Mouse (Mus musculus): Measurements from ENCODE around the gene Gm10306. TPM values are rescaled to one million over a fixed set of nuclear protein-coding genes. Genes with fewer than 3 reads are reported as not detected.

Gene Gm10306
- total RNA-seq, 1 experiment = not detected

GRCm38 (mm10) chr4:94561954-94562648, 5.8 kb downstream of the Gm10306 start:
- TF ChIP-seq CHD2 (IDR thresholded peaks at IDR 0.05; ENCODE audit: low read depth, low read length) (no peak), HCFC1 (IDR thresholded peaks at IDR 0.05; ENCODE audit: borderline replicate concordance, insufficient read depth, low read length) (no peak), MAFK (IDR thresholded peaks at IDR 0.05; ENCODE audit: insufficient read depth, low read depth, low read length) (no peak), ZNF384 (IDR thresholded peaks at IDR 0.05; ENCODE audit: low read depth, low read length) (no peak), ZC3H11A (IDR thresholded peaks at IDR 0.05; ENCODE audit: borderline replicate concordance, low read depth, low read length) (no peak)
- no peaks in the 10 kb centered on the region for H3K4me1 ChIP-seq (ENCODE audit: control insufficient read depth in 2 of 2, insufficient read depth in 2 of 2, low read length in 2 of 2, poor library complexity in 1 of 2)
- no peak overlapping the region for H3K9ac ChIP-seq (ENCODE audit: insufficient read depth, low read depth, low read length, poor library complexity, severe bottlenecking)
- no peak for DNase-seq (ENCODE audit: low read depth, low spot score)
- H3K9me3 ChIP-seq (ENCODE audit: control insufficient read depth, insufficient read depth, low read depth, low read length) = no peaks in the 10 kb centered on the region
- in situ Hi-C loops (cut with MboI; ENCODE audit: low sequenced_read_pairs in 2 of 2, unreplicated experiment in 2 of 2) = no loop called here
- no peak overlapping the region for H3K4me3 ChIP-seq (ENCODE audit: insufficient read depth in 1 of 2, low read depth in 1 of 2, low read length in 2 of 2, poor library complexity in 1 of 2, severe bottlenecking in 1 of 2)
- H3K36me3 ChIP-seq (ENCODE audit: control insufficient read depth, insufficient read depth, low read length, poor library complexity, severe bottlenecking) = no peaks in the 10 kb centered on the region; the same call in 1 of the 2 replicates
- no peak overlapping the region for H3K27ac ChIP-seq (ENCODE audit: insufficient read depth, low read depth, low read length, poor library complexity, severe bottlenecking)

- no peak overlapping the region for H3K27ac ChIP-seq (ENCODE audit: insufficient read depth, low read depth, low read length, poor library complexity, severe bottlenecking)
- in situ Hi-C loops (cut with MboI; ENCODE audit: low sequenced_read_pairs in 2 of 2, unreplicated experiment in 2 of 2) = no loop called here
- H3K4me1 ChIP-seq (ENCODE audit: control insufficient read depth in 2 of 2, insufficient read depth in 2 of 2, low read length in 2 of 2, poor library complexity in 1 of 2) = no peaks in the 10 kb centered on the region
- H3K9ac ChIP-seq (ENCODE audit: insufficient read depth, low read depth, low read length, poor library complexity, severe bottlenecking) = no peak overlapping the region
- H3K4me3 ChIP-seq (ENCODE audit: insufficient read depth in 1 of 2, low read depth in 1 of 2, low read length in 2 of 2, poor library complexity in 1 of 2, severe bottlenecking in 1 of 2) = no peak overlapping the region
- no peaks in the 10 kb centered on the region; the same call in 1 of the 2 replicates for H3K36me3 ChIP-seq (ENCODE audit: control insufficient read depth, insufficient read depth, low read length, poor library complexity, severe bottlenecking)
- TF ChIP-seq ZC3H11A (IDR thresholded peaks at IDR 0.05; ENCODE audit: borderline replicate concordance, low read depth, low read length) (no peak), HCFC1 (IDR thresholded peaks at IDR 0.05; ENCODE audit: borderline replicate concordance, insufficient read depth, low read length) (no peak), CHD2 (IDR thresholded peaks at IDR 0.05; ENCODE audit: low read depth, low read length) (no peak), MAFK (IDR thresholded peaks at IDR 0.05; ENCODE audit: insufficient read depth, low read depth, low read length) (no peak), ZNF384 (IDR thresholded peaks at IDR 0.05; ENCODE audit: low read depth, low read length) (no peak)
- no peak for DNase-seq (ENCODE audit: low read depth, low spot score)
- H3K9me3 ChIP-seq (ENCODE audit: control insufficient read depth, insufficient read depth, low read depth, low read length) = no peaks in the 10 kb centered on the region
These were observed 8.0 kb downstream of the Gm10306 start for GRCm38 (mm10) chr4:94564297-94564696.

- H3K4me1 ChIP-seq (ENCODE audit: control insufficient read depth in 2 of 2, insufficient read depth in 2 of 2, low read length in 2 of 2, poor library complexity in 1 of 2) = no peaks in the 10 kb centered on the region
- DNase-seq (ENCODE audit: low read depth, low spot score) = no peak
- peaks cover 2% of the 10 kb centered on the region; the same call in 1 of the 2 replicates for H3K36me3 ChIP-seq (ENCODE audit: control insufficient read depth, insufficient read depth, low read length, poor library complexity, severe bottlenecking)
These were observed 16.3 kb downstream of the Gm10306 start for GRCm38 (mm10) chr4:94572677-94573076.

GRCm38 (mm10) chr4:94591765-94592381, 35.5 kb downstream of the Gm10306 start:
- no peak for DNase-seq (ENCODE audit: low read depth, low spot score)
- Histone ChIP-seq H3K9ac (ENCODE audit: insufficient read depth, low read depth, low read length, poor library complexity, severe bottlenecking) (no peak overlapping the region), H3K4me3 (ENCODE audit: insufficient read depth in 1 of 2, low read depth in 1 of 2, low read length in 2 of 2, poor library complexity in 1 of 2, severe bottlenecking in 1 of 2) (no peak overlapping the region), H3K4me1 (ENCODE audit: control insufficient read depth in 2 of 2, insufficient read depth in 2 of 2, low read length in 2 of 2, poor library complexity in 1 of 2) (peaks cover 0 to 2% of the 10 kb centered on the region in 2 experiments; a peak in 1 of 4 replicates), H3K9me3 (ENCODE audit: control insufficient read depth, insufficient read depth, low read depth, low read length) (no peaks in the 10 kb centered on the region), H3K36me3 (ENCODE audit: control insufficient read depth, insufficient read depth, low read length, poor library complexity, severe bottlenecking) (no peaks in the 10 kb centered on the region), H3K27ac (ENCODE audit: insufficient read depth, low read depth, low read length, poor library complexity, severe bottlenecking) (no peak overlapping the region)
- in situ Hi-C loops (cut with MboI; ENCODE audit: low sequenced_read_pairs in 2 of 2, unreplicated experiment in 2 of 2) = no loop called here
- no peak for TF ChIP-seq HCFC1 (IDR thresholded peaks at IDR 0.05; ENCODE audit: borderline replicate concordance, insufficient read depth, low read length)
- no peak for TF ChIP-seq ZNF384 (IDR thresholded peaks at IDR 0.05; ENCODE audit: low read depth, low read length)
- no peak for TF ChIP-seq MAFK (IDR thresholded peaks at IDR 0.05; ENCODE audit: insufficient read depth, low read depth, low read length)
- TF ChIP-seq ZC3H11A (IDR thresholded peaks at IDR 0.05; ENCODE audit: borderline replicate concordance, low read depth, low read length) = no peak
- no peak for TF ChIP-seq CHD2 (IDR thresholded peaks at IDR 0.05; ENCODE audit: low read depth, low read length)

More at GRCm38 (mm10) chr4:94572677-94573076, 16.3 kb downstream of the Gm10306 start:
- in situ Hi-C loops (cut with MboI; ENCODE audit: low sequenced_read_pairs in 2 of 2, unreplicated experiment in 2 of 2) = no loop called here
- no peaks in the 10 kb centered on the region for H3K9me3 ChIP-seq (ENCODE audit: control insufficient read depth, insufficient read depth, low read depth, low read length)
- no peak overlapping the region for H3K27ac ChIP-seq (ENCODE audit: insufficient read depth, low read depth, low read length, poor library complexity, severe bottlenecking)
- H3K4me3 ChIP-seq (ENCODE audit: insufficient read depth in 1 of 2, low read depth in 1 of 2, low read length in 2 of 2, poor library complexity in 1 of 2, severe bottlenecking in 1 of 2) = no peak overlapping the region
- no peak overlapping the region for H3K9ac ChIP-seq (ENCODE audit: insufficient read depth, low read depth, low read length, poor library complexity, severe bottlenecking)
- TF ChIP-seq MAFK (IDR thresholded peaks at IDR 0.05; ENCODE audit: insufficient read depth, low read depth, low read length) (no peak), CHD2 (IDR thresholded peaks at IDR 0.05; ENCODE audit: low read depth, low read length) (no peak), ZC3H11A (IDR thresholded peaks at IDR 0.05; ENCODE audit: borderline replicate concordance, low read depth, low read length) (no peak), HCFC1 (IDR thresholded peaks at IDR 0.05; ENCODE audit: borderline replicate concordance, insufficient read depth, low read length) (no peak), ZNF384 (IDR thresholded peaks at IDR 0.05; ENCODE audit: low read depth, low read length) (no peak)
